Mouse (Mus musculus): ENCODE measurements around the gene Troap. TPM values are rescaled to one million over a fixed set of nuclear protein-coding genes. Genes with fewer than 3 reads are reported as not detected.

Gene Troap
- polyA plus RNA-seq, 1 experiment from 2014 or later, result 29.2 TPM

GRCm38 (mm10) chr15:99107866-99108265, 33.5 kb downstream of the Troap start:
- no peak for ATAC-seq (ENCODE audit: insufficient read depth, low FRiP score, low read depth)
- Histone ChIP-seq H3K4me3 (replicated peaks) (no peak overlapping the region), H3K36me3 (no peaks in the 10 kb centered on the region), H3K27me3 (replicated peaks) (no peaks in the 10 kb centered on the region), H3K4me1 (no peaks in the 10 kb centered on the region), H3K4me2 (no peak overlapping the region), H3K27ac (no peak overlapping the region), H3K9me3 (no peaks in the 10 kb centered on the region), H3K9ac (no peak overlapping the region)
- WGBS, result 71% methylated on average over 3 of the region's 3 CpGs

- WGBS, result 79% methylated on average over 3 of the region's 3 CpGs
- no peak overlapping the region for H3K27ac ChIP-seq
- no peaks in the 10 kb centered on the region for H3K4me1 ChIP-seq
- no peak overlapping the region for H3K4me3 ChIP-seq (replicated peaks)
- ATAC-seq (ENCODE audit: insufficient read depth, low FRiP score, low read depth), result no peak
- H3K27me3 ChIP-seq (replicated peaks), result no peaks in the 10 kb centered on the region
- no peak overlapping the region for H3K4me2 ChIP-seq
- H3K9me3 ChIP-seq, result no peaks in the 10 kb centered on the region
- H3K36me3 ChIP-seq, result no peaks in the 10 kb centered on the region
- no peak overlapping the region for H3K9ac ChIP-seq
Measured at GRCm38 (mm10) chr15:99111139-99111538, 36.8 kb downstream of the Troap start.

DNA sequence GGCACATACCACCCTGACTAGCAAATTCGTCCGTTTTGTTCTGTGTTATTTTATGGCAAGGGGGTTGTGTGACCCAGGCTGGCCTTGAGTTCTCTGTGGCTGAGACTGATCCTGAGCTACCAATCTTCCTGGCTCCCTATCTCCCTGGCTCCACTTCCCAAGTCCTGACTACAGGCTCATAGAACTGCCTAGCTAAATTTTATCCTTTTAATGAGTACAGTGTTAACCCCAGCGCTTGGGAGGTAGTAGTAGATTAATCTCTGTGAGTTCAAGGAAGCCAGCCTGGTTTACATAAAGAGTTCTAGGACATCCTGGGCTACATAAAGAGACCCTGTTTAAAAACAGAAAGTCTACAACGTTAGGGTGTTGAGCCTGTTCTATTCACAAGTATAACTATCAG, 37.4 kb downstream of the Troap start:
- Histone ChIP-seq H3K4me3 (replicated peaks) (no peak overlapping the region), H3K27me3 (replicated peaks) (no peaks in the 10 kb centered on the region), H3K27ac (no peak overlapping the region), H3K4me2 (no peak overlapping the region), H3K36me3 (no peaks in the 10 kb centered on the region), H3K9me3 (no peaks in the 10 kb centered on the region), H3K9ac (no peak overlapping the region), H3K4me1 (no peaks in the 10 kb centered on the region)
- WGBS, result 51% methylated on average over 4 of the region's 4 CpGs
- no peak for ATAC-seq (ENCODE audit: insufficient read depth, low FRiP score, low read depth)

DNA sequence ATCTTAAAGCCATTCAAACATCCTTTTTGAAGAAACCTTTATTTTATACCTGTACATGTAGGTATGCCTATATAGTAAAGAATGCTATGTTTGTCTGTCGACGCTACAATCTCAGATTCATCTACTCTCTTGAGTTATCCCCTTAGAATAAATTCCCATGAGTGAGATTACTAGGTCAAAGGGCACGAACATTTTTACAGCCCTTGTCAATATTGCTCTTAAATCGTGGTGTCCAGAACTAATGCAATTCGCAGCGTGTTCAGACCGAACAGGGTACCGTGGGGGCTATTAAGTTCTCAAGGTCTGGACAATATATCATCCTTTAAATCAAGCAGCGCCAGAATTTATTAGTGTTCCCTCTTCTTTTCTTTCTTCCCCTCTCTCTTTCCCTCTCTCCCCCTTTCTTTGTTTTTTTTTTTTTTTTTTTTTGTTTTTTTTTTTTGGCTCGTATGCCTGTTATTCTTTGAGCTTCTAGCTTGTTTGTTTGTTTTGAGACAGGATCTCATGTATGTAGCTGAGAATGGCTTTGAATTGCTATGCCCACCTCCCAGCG, 38.5 kb downstream of the Troap start:
- 54% methylated on average over 11 of the region's 11 CpGs for WGBS

GRCm38 (mm10) chr15:99113396-99113975, 39.1 kb downstream of the Troap start:
- Histone ChIP-seq H3K4me1 (no peaks in the 10 kb centered on the region), H3K9me3 (no peaks in the 10 kb centered on the region), H3K4me2 (peak overlapping the region; percentile 19; the same call in 1 of the 2 replicates), H3K27me3 (replicated peaks) (no peaks in the 10 kb centered on the region), H3K36me3 (no peaks in the 10 kb centered on the region), H3K4me3 (replicated peaks) (no peak overlapping the region), H3K9ac (no peak overlapping the region), H3K27ac (no peak overlapping the region)
- WGBS, result 8% methylated on average over 9 of the region's 9 CpGs
- no peak for ATAC-seq (ENCODE audit: insufficient read depth, low FRiP score, low read depth)

More for the DNA sequence above, 38.5 kb downstream of the Troap start:
- Histone ChIP-seq H3K27me3 (replicated peaks) (no peaks in the 10 kb centered on the region), H3K9ac (no peak overlapping the region), H3K36me3 (no peaks in the 10 kb centered on the region), H3K27ac (no peak overlapping the region), H3K4me3 (replicated peaks) (no peak overlapping the region), H3K4me1 (no peaks in the 10 kb centered on the region), H3K9me3 (no peaks in the 10 kb centered on the region), H3K4me2 (peak overlapping the region; percentile 19; the same call in 1 of the 2 replicates)
- no peak for ATAC-seq (ENCODE audit: insufficient read depth, low FRiP score, low read depth)

DNA sequence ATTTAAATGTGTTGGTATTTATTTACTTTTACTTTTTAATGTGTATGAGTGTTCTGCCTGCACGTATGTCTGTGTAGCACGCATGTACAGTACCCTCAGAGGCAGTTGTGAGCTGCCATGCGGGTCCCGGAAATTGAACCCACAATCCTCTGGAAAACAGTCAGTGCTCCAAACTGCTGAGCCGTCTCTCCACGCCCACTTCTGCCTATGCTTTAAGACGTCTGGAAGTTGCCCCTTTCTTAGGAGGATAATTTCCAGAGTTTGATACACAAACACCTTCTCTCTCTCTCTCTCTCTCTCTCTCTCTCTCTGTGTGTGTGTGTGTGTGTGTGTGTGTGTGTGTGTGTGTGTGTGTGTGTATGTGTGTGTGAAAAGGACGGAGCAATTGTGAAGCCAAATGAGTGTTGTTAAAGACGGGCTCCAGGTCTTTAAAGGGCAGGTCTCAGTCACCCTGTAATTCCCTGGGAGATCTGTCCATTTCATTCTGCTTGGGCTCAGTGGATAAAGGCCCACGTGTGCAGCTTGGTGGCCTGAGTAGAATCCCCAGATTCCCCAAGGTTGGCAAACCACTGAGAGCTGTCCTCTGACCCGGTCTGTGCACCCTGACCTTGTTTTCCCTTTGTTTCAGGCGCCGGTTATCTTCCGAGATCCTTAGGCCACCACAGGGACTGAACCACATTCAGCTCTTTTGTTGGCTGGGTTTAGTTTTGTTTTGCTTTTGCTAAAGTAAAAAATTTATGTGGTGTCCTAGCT, 40.1 kb downstream of the Troap start:
- Histone ChIP-seq H3K27ac (0 out of 2 replicates have a peak overlapping the region, but pooled peaks have one; percentile 32), H3K4me3 (replicated peaks) (no peak overlapping the region), H3K4me2 (no peak overlapping the region), H3K9me3 (no peaks in the 10 kb centered on the region), H3K36me3 (no peaks in the 10 kb centered on the region), H3K9ac (no peak overlapping the region), H3K4me1 (no peaks in the 10 kb centered on the region), H3K27me3 (replicated peaks) (no peaks in the 10 kb centered on the region)
- ATAC-seq (ENCODE audit: insufficient read depth, low FRiP score, low read depth), result no peak
- WGBS, result 47% methylated on average over 14 of the region's 14 CpGs

GRCm38 (mm10) chr15:99115065-99115423, 40.7 kb downstream of the Troap start:
- ATAC-seq (ENCODE audit: insufficient read depth, low FRiP score, low read depth), result no peak
- no peaks in the 10 kb centered on the region for H3K36me3 ChIP-seq
- WGBS, result 70% methylated on average over 7 of the region's 7 CpGs
- no peak overlapping the region for H3K4me3 ChIP-seq (replicated peaks)
- no peak overlapping the region for H3K27ac ChIP-seq
- no peaks in the 10 kb centered on the region for H3K4me1 ChIP-seq
- H3K9ac ChIP-seq, result no peak overlapping the region
- H3K9me3 ChIP-seq, result no peaks in the 10 kb centered on the region
- no peaks in the 10 kb centered on the region for H3K27me3 ChIP-seq (replicated peaks)
- no peak overlapping the region for H3K4me2 ChIP-seq

GRCm38 (mm10) chr15:99116539-99116938, 42.2 kb downstream of the Troap start:
- Histone ChIP-seq H3K36me3 (no peaks in the 10 kb centered on the region), H3K4me3 (replicated peaks) (no peak overlapping the region), H3K4me1 (no peaks in the 10 kb centered on the region), H3K4me2 (no peak overlapping the region), H3K9ac (no peak overlapping the region), H3K27ac (no peak overlapping the region), H3K27me3 (replicated peaks) (no peaks in the 10 kb centered on the region), H3K9me3 (no peaks in the 10 kb centered on the region)
- ATAC-seq (ENCODE audit: insufficient read depth, low FRiP score, low read depth), result no peak
- WGBS, result 37% methylated on average over 11 of the region's 11 CpGs

GRCm38 (mm10) chr15:99120814-99121213, 46.4 kb downstream of the Troap start:
- H3K9ac ChIP-seq, result no peak overlapping the region
- H3K4me1 ChIP-seq, result no peaks in the 10 kb centered on the region
- H3K4me2 ChIP-seq, result no peak overlapping the region
- no peaks in the 10 kb centered on the region for H3K27me3 ChIP-seq (replicated peaks)
- 11% methylated on average over 11 of the region's 11 CpGs for WGBS
- no peaks in the 10 kb centered on the region for H3K9me3 ChIP-seq
- no peak overlapping the region for H3K4me3 ChIP-seq (replicated peaks)
- H3K36me3 ChIP-seq, result no peaks in the 10 kb centered on the region
- no peak overlapping the region for H3K27ac ChIP-seq
- ATAC-seq (ENCODE audit: insufficient read depth, low FRiP score, low read depth), result no peak

DNA sequence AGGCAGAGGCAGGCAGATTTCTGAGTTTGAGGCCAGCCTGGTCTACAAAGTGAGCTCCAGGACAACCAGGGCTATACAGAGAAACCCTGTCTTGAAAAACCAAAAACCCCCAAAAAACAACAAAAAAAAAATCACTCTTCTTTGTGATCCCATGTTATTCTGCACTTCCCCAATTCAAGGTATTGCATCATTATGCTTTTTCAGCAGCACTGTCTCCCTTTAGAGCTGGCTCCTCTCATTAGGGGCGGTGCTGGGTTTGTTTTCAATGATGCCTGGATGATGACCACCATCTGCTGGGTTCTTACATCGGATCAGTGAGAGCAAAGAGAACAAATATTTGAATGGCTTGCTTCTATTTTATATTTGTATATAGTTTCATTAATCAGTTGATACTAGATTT, 48.3 kb downstream of the Troap start:
- no peaks in the 10 kb centered on the region for H3K4me1 ChIP-seq
- H3K36me3 ChIP-seq, result no peaks in the 10 kb centered on the region
- no peak overlapping the region for H3K4me3 ChIP-seq (replicated peaks)
- no peaks in the 10 kb centered on the region for H3K9me3 ChIP-seq
- H3K4me2 ChIP-seq, result no peak overlapping the region
- ATAC-seq (ENCODE audit: insufficient read depth, low FRiP score, low read depth), result no peak
- H3K27me3 ChIP-seq (replicated peaks), result no peaks in the 10 kb centered on the region
- H3K9ac ChIP-seq, result no peak overlapping the region
- no peak overlapping the region for H3K27ac ChIP-seq
- WGBS, result 44% methylated on average over 2 of the region's 2 CpGs

DNA sequence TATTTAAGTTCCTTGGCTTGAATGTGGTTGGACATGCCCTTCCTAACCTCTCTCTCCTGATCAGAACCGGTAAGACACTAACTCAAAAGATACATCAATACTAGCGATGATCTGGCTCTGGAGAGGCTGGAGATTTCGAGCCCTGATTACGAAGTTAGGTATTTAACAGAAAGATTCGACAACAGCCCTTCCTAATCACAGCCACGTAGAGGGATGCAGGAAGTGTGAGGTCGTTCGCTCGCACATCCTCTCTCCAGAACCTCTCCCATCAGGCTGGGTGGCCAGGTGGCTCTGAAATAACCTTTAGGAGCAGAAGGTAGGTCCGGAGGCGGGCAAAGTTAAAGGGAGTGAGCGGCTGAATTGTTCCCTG, 51.3 kb downstream of the Troap start, which contains the start of gene Spats2:
Gene Spats2 (plus strand): TSS at position 206 of the 370 bp plus-strand sequence.
- 1% methylated on average over 12 of the region's 12 CpGs for WGBS
- Histone ChIP-seq H3K9ac (peak within 1 kb of the TSS; percentile 84), H3K36me3 (no peaks in the 10 kb centered on the region), H3K4me1 (peaks cover 20% of the 10 kb centered on the region), H3K27ac (peak within 1 kb of the TSS; percentile 95), H3K4me2 (peak within 1 kb of the TSS; percentile 64), H3K9me3 (no peaks in the 10 kb centered on the region), H3K4me3 (replicated peaks) (peak within 1 kb of the TSS; percentile 87), H3K27me3 (replicated peaks) (no peaks in the 10 kb centered on the region)
- ATAC-seq (ENCODE audit: insufficient read depth, low FRiP score, low read depth), result no peak

GRCm38 (mm10) chr15:99126081-99126815, 51.9 kb downstream of the Troap start:
- peak overlapping the region; percentile 64 for H3K4me2 ChIP-seq
- no peaks in the 10 kb centered on the region for H3K36me3 ChIP-seq
- WGBS, result under 1% methylated on average over 103 of the region's 115 CpGs

More at GRCm38 (mm10) chr15:99126081-99126815, 51.9 kb downstream of the Troap start:
- H3K9me3 ChIP-seq, result no peaks in the 10 kb centered on the region
- H3K27me3 ChIP-seq (replicated peaks), result no peaks in the 10 kb centered on the region
- H3K27ac ChIP-seq, result peak overlapping the region; percentile 95
- peak; percentile 89 for ATAC-seq (ENCODE audit: insufficient read depth, low FRiP score, low read depth)
- peaks cover 20% of the 10 kb centered on the region for H3K4me1 ChIP-seq
- H3K9ac ChIP-seq, result peak overlapping the region; percentile 84
- H3K4me3 ChIP-seq (replicated peaks), result peak overlapping the region; percentile 87

Measured in stomach, embryonic 15.5 days (tissue).